Mouse (Mus musculus): ENCODE measurements around the gene Gm13030. TPM values are rescaled to one million over a fixed set of nuclear protein-coding genes. Genes with fewer than 3 reads are reported as not detected.
A peak's percentile ranks its signal among the peaks of the same experiment; 100 is the strongest.

Gene Gm13030
- total and polyA plus RNA-seq, 3 experiments = not detected

GRCm38 (mm10) chr4:138858446-138858845, 15.3 kb downstream of the Gm13030 start:
- H3K36me3 ChIP-seq (ENCODE audit: control insufficient read depth in 1 of 2, insufficient read depth in 2 of 2, low read length in 2 of 2) = no peaks in the 10 kb centered on the region
- TF ChIP-seq TCF12 (IDR thresholded peaks at IDR 0.05; ENCODE audit: low read depth, low read length) (no peak), HCFC1 (IDR thresholded peaks at IDR 0.05; ENCODE audit: low read depth, low read length) (no peak)
- no peaks in the 10 kb centered on the region for H3K27me3 ChIP-seq (ENCODE audit: control insufficient read depth in 1 of 2, insufficient read depth in 2 of 2, low read length in 2 of 2)
- no peak overlapping the region for H3K9ac ChIP-seq (ENCODE audit: control insufficient read depth, low read depth, low read length, poor library complexity, severe bottlenecking)
- no peak for DNase-seq (ENCODE audit: low read depth, low spot score)
- no peaks in the 10 kb centered on the region for H3K79me2 ChIP-seq (ENCODE audit: control insufficient read depth, insufficient read depth, low read length, poor library complexity)
- H3K9me3 ChIP-seq (replicated peaks; ENCODE audit: insufficient read depth, low read length) = no peaks in the 10 kb centered on the region
- H3K4me3 ChIP-seq (ENCODE audit: control insufficient read depth in 1 of 2, insufficient read depth in 1 of 2, low read depth in 2 of 2, low read length in 2 of 2) = no peak overlapping the region
- peaks cover 0 to 9% of the 10 kb centered on the region in 2 experiments; a peak in 1 of 4 replicates for H3K4me1 ChIP-seq (ENCODE audit: control insufficient read depth in 1 of 2, insufficient read depth in 2 of 2, low read length in 2 of 2)
- H3K27ac ChIP-seq (ENCODE audit: control insufficient read depth, low read depth, low read length) = no peak overlapping the region

DNA sequence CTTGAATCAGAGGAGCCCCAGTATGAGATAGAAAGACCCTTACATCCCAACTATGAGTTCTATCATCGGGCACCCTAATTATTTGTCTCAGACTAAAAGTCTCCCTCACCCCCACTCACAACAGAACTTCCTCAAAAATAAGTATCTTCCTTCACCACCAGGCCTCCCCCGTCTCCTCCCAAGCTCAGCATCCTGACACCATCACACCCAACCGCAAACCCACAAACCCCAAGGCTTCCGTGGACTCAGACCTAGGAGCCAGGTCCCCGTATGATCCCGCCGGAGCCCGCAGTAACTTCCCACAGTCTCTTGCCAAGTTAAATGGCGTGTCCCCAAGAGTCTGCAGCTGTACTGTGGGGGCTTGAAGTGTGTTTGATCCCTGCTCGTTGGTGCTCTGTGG, 16.2 kb downstream of the Gm13030 start:
- H3K9me3 ChIP-seq (replicated peaks; ENCODE audit: insufficient read depth, low read length) = no peaks in the 10 kb centered on the region
- TF ChIP-seq SMC3 (IDR thresholded peaks at IDR 0.05; ENCODE audit: low read depth, low read length) (no peak), TCF12 (IDR thresholded peaks at IDR 0.05; ENCODE audit: low read depth, low read length) (peak; percentile 23; the same call in 1 of the 2 replicates), SIN3A (IDR thresholded peaks at IDR 0.05; ENCODE audit: low read length) (0 out of 2 replicates have a peak, but pooled peaks have one; percentile 22), EP300 (IDR thresholded peaks at IDR 0.05; ENCODE audit: low read depth in 1 of 2, low read length in 2 of 2) (peak; percentile 28 to 57; a peak in 3 of 4 replicates), CHD2 (IDR thresholded peaks at IDR 0.05; ENCODE audit: low read length) (no peak), RCOR1 (IDR thresholded peaks at IDR 0.05; ENCODE audit: low read depth, low read length) (0 out of 2 replicates have a peak, but pooled peaks have one; percentile 11), MAZ (IDR thresholded peaks at IDR 0.05; ENCODE audit: low read depth, low read length) (no peak), ZMIZ1 (IDR thresholded peaks at IDR 0.05; ENCODE audit: low read depth, low read length) (no peak), TAL1 (IDR thresholded peaks at IDR 0.05; ENCODE audit: low read length) (peak; percentile 26; the same call in 1 of the 2 replicates), GATA1 (IDR thresholded peaks at IDR 0.05; ENCODE audit: low read depth, low read length) (0 out of 2 replicates have a peak, but pooled peaks have one; percentile 2)
- no peak overlapping the region for H3K9ac ChIP-seq (ENCODE audit: control insufficient read depth, low read depth, low read length, poor library complexity, severe bottlenecking)
- DNase-seq (ENCODE audit: low read depth, low spot score) = peak; percentile 73
- H3K27ac ChIP-seq (ENCODE audit: control insufficient read depth, low read depth, low read length) = no peak overlapping the region
- peaks cover 0 to 9% of the 10 kb centered on the region in 2 experiments; a peak in 1 of 4 replicates for H3K4me1 ChIP-seq (ENCODE audit: control insufficient read depth in 1 of 2, insufficient read depth in 2 of 2, low read length in 2 of 2)
- no peaks in the 10 kb centered on the region for H3K27me3 ChIP-seq (ENCODE audit: control insufficient read depth in 1 of 2, insufficient read depth in 2 of 2, low read length in 2 of 2)
- no peak overlapping the region for H3K4me3 ChIP-seq (ENCODE audit: control insufficient read depth in 1 of 2, insufficient read depth in 1 of 2, low read depth in 2 of 2, low read length in 2 of 2)
- no peaks in the 10 kb centered on the region for H3K36me3 ChIP-seq (ENCODE audit: control insufficient read depth in 1 of 2, insufficient read depth in 2 of 2, low read length in 2 of 2)
- H3K79me2 ChIP-seq (ENCODE audit: control insufficient read depth, insufficient read depth, low read length, poor library complexity) = no peaks in the 10 kb centered on the region

GRCm38 (mm10) chr4:138856491-138856890, 17.3 kb downstream of the Gm13030 start:
- Histone ChIP-seq H3K9me3 (replicated peaks; ENCODE audit: insufficient read depth, low read length) (no peaks in the 10 kb centered on the region), H3K9ac (ENCODE audit: control insufficient read depth, low read depth, low read length, poor library complexity, severe bottlenecking) (no peak overlapping the region), H3K79me2 (ENCODE audit: control insufficient read depth, insufficient read depth, low read length, poor library complexity) (no peaks in the 10 kb centered on the region), H3K36me3 (ENCODE audit: control insufficient read depth in 1 of 2, insufficient read depth in 2 of 2, low read length in 2 of 2) (no peaks in the 10 kb centered on the region), H3K27me3 (ENCODE audit: control insufficient read depth in 1 of 2, insufficient read depth in 2 of 2, low read length in 2 of 2) (no peaks in the 10 kb centered on the region), H3K4me3 (ENCODE audit: control insufficient read depth in 1 of 2, insufficient read depth in 1 of 2, low read depth in 2 of 2, low read length in 2 of 2) (no peak overlapping the region), H3K27ac (ENCODE audit: control insufficient read depth, low read depth, low read length) (no peak overlapping the region), H3K4me1 (ENCODE audit: control insufficient read depth in 1 of 2, insufficient read depth in 2 of 2, low read length in 2 of 2) (peaks cover 0 to 9% of the 10 kb centered on the region in 2 experiments; a peak in 1 of 4 replicates)
- DNase-seq (ENCODE audit: low read depth, low spot score) = peak; percentile 91
- TF ChIP-seq POLR2AphosphoS5 (IDR thresholded peaks at IDR 0.05; ENCODE audit: borderline replicate concordance, low read depth, low read length) = no peak
- no peak for TF ChIP-seq CHD2 (IDR thresholded peaks at IDR 0.05; ENCODE audit: low read length)
- 0 out of 2 replicates have a peak, but pooled peaks have one; percentile 38 for TF ChIP-seq MYC (IDR thresholded peaks at IDR 0.05; ENCODE audit: low read depth, low read length)
- TF ChIP-seq ZKSCAN1 (IDR thresholded peaks at IDR 0.05; ENCODE audit: low read depth, low read length) = no peak
- no peak for TF ChIP-seq GATA1 (IDR thresholded peaks at IDR 0.05; ENCODE audit: low read depth, low read length)
- TF ChIP-seq MAFK (IDR thresholded peaks at IDR 0.05; ENCODE audit: borderline replicate concordance, low read depth, low read length) = no peak
- no peak for TF ChIP-seq NELFE (IDR thresholded peaks at IDR 0.05; ENCODE audit: low read depth, low read length)
- TF ChIP-seq ETS1 (IDR thresholded peaks at IDR 0.05; ENCODE audit: low read depth, low read length) = no peak
- 0 out of 2 replicates have a peak, but pooled peaks have one; percentile 15 for TF ChIP-seq ELF1 (IDR thresholded peaks at IDR 0.05; ENCODE audit: low read depth, low read length)
- no peak for TF ChIP-seq USF2 (IDR thresholded peaks at IDR 0.05; ENCODE audit: borderline replicate concordance in 1 of 2, insufficient read depth in 1 of 2, low read depth in 1 of 2, low read length in 2 of 2)
- 0 out of 2 replicates have a peak, but pooled peaks have one; percentile 25 for TF ChIP-seq MAZ (IDR thresholded peaks at IDR 0.05; ENCODE audit: low read depth, low read length)
- TF ChIP-seq KAT2A (conservative IDR thresholded peaks at IDR 0.05; ENCODE audit: low read depth, low read length) = no peak
- no peak for TF ChIP-seq MXI1 (IDR thresholded peaks at IDR 0.05; ENCODE audit: low read depth, low read length)
- TF ChIP-seq MEF2A (IDR thresholded peaks at IDR 0.05; ENCODE audit: extremely low read depth, insufficient replicate concordance, low read depth, low read length, poor library complexity, severe bottlenecking) = no peak
- no peak for TF ChIP-seq E2F4 (IDR thresholded peaks at IDR 0.05; ENCODE audit: borderline replicate concordance, low read depth, low read length)
- peak; percentile 55 for TF ChIP-seq ZC3H11A (IDR thresholded peaks at IDR 0.05; ENCODE audit: low read depth, low read length)
